Mouse (Mus musculus) kidney, embryonic 16.5 days (tissue): Measurements from ENCODE around the gene Serac1. TPM values are rescaled to one million over a fixed set of nuclear protein-coding genes. Genes with fewer than 3 reads are reported as not detected.
"Not testable (repeated sequence)": the region's sequence is repeated elsewhere in the genome, so short reads cannot be mapped to it uniquely, and the experiment has no call there.

Experiments used
- ATAC-seq: fragments of 200-750 bp; cut with Nextera tagmentation; 2 replicates; pipeline ENCODE4 v1.8.0; 2017; ENCODE audit warnings: moderate TSS enrichment; ENCODE audit not compliant: low FRiP score, low TSS enrichment
- H3K27ac ChIP-seq: fragments of 300-500 bp; sonication (generic); 2 replicates; pipeline ENCODE4 v1.5.1; 2014; ENCODE audit warnings: low read length
- H3K27me3 ChIP-seq: fragments of 300-500 bp; sonication (generic); 2 replicates; pipeline ENCODE4 v1.6.1; 2014; ENCODE audit warnings: low read length, control low read depth, mixed read lengths; ENCODE audit not compliant: insufficient read depth
- H3K36me3 ChIP-seq: fragments of 300-500 bp; sonication (generic); 2 replicates; pipeline ENCODE4 v1.6.1; 2014; ENCODE audit warnings: low read length, control low read depth, mixed read lengths; ENCODE audit not compliant: insufficient read depth
- H3K4me1 ChIP-seq: fragments of 300-500 bp; sonication (generic); 2 replicates; pipeline ENCODE4 v1.6.1; 2014; ENCODE audit warnings: low read length, control low read depth, mixed read lengths; ENCODE audit not compliant: insufficient read depth
- H3K4me2 ChIP-seq: fragments of 300-500 bp; sonication (generic); replicated peaks from 2 replicates; pipeline ENCODE4 v1.6.1; 2014; ENCODE audit warnings: low read depth, low read length
- H3K4me3 ChIP-seq: fragments of 300-500 bp; sonication (generic); 2 replicates; pipeline ENCODE4 v1.5.1; 2014; ENCODE audit warnings: mild to moderate bottlenecking, low read length
- H3K9ac ChIP-seq: fragments of 300-500 bp; sonication (generic); replicated peaks from 2 replicates; pipeline ENCODE4 v1.6.1; 2014; ENCODE audit warnings: low read length
- H3K9me3 ChIP-seq: fragments of 300-500 bp; sonication (generic); 2 replicates; pipeline ENCODE4 v1.6.1; 2016; ENCODE audit warnings: low read length, control low read depth
- WGBS: fragments of 180-500 bp; shearing (Covaris S2); extraction: QIAGEN DNeasy Blood & Tissue Kit; methylation state at CpG from one replicate; pipeline ENCODE4 v1.1.7; 2014; 5-methylcytosine and 5-hydroxymethylcytosine counted together
- polyA plus RNA-seq: library from polyadenylated mRNA; unstranded; fragments of >200 nt; fragmentation: Nextera tagmentation; extraction: Ambion mirVana; gene quantifications from 2 replicates; pipeline ENCODE4 v1.2.1, GENCODE M21; 2015

The Serac1 gene
- polyA plus RNA-seq, 1 experiment from 2014 or later: 5.1 TPM

- no peaks in the 10 kb centered on the region for H3K9me3 ChIP-seq
- no peaks in the 10 kb centered on the region for H3K27me3 ChIP-seq
- no peak overlapping the region for H3K4me3 ChIP-seq
- H3K9ac ChIP-seq: no peak overlapping the region
- 60% methylated on average over 8 of the region's 8 CpGs for WGBS
- no peaks in the 10 kb centered on the region for H3K36me3 ChIP-seq
- no peak overlapping the region for H3K4me2 ChIP-seq
- H3K27ac ChIP-seq: no peak overlapping the region
- no peak for ATAC-seq
- no peaks in the 10 kb centered on the region for H3K4me1 ChIP-seq
Measured at GRCm38 (mm10) chr17:6035661-6036060, 43.9 kb downstream of the Serac1 start.

GRCm38 (mm10) chr17:6025831-6026230 is 53.7 kb downstream of the Serac1 start:
- 79% methylated on average over 7 of the region's 7 CpGs for WGBS
- no peaks in the 10 kb centered on the region for H3K9me3 ChIP-seq
- ATAC-seq: no peak
- no peak overlapping the region for H3K4me2 ChIP-seq
- no peaks in the 10 kb centered on the region for H3K27me3 ChIP-seq
- H3K27ac ChIP-seq: no peak overlapping the region
- no peak overlapping the region for H3K4me3 ChIP-seq
- H3K4me1 ChIP-seq: peaks cover 4% of the 10 kb centered on the region; the same call in 1 of the 2 replicates
- H3K9ac ChIP-seq: no peak overlapping the region
- H3K36me3 ChIP-seq: peaks cover 25% of the 10 kb centered on the region; the same call in 1 of the 2 replicates

GRCm38 (mm10) chr17:6021374-6021789 is 58.2 kb downstream of the Serac1 start:
- H3K27me3 ChIP-seq, H3K9me3 ChIP-seq, H3K4me1 ChIP-seq, H3K9ac ChIP-seq, H3K36me3 ChIP-seq: not testable (repeated sequence)
- ATAC-seq: peak; percentile 58; the same call in 1 of the 2 replicates
- peak overlapping the region; percentile 16; the same call in 1 of the 2 replicates for H3K4me3 ChIP-seq
- 0 out of 2 replicates have a peak overlapping the region, but pooled peaks have one; percentile 70 for H3K27ac ChIP-seq
- peak overlapping the region; percentile 34; the same call in 1 of the 2 replicates for H3K4me2 ChIP-seq
- 34% methylated on average over 5 of the region's 5 CpGs for WGBS

- H3K9ac ChIP-seq: no peak overlapping the region
- H3K4me1 ChIP-seq: peaks cover 5% of the 10 kb centered on the region; the same call in 1 of the 2 replicates
- peak overlapping the region; percentile 65; the same call in 1 of the 2 replicates for H3K27ac ChIP-seq
- no peaks in the 10 kb centered on the region for H3K27me3 ChIP-seq
- 0 out of 2 replicates have a peak, but pooled peaks cover 2% of the 10 kb centered on the region for H3K36me3 ChIP-seq
- H3K4me2 ChIP-seq: no peak overlapping the region
- ATAC-seq: no peak
- no peaks in the 10 kb centered on the region for H3K9me3 ChIP-seq
- H3K4me3 ChIP-seq: no peak overlapping the region
- 64% methylated on average over 7 of the region's 7 CpGs for WGBS
Measured at GRCm38 (mm10) chr17:6020636-6021035, 58.9 kb downstream of the Serac1 start.

GRCm38 (mm10) chr17:6019776-6020175 is 59.8 kb downstream of the Serac1 start:
- Histone ChIP-seq H3K27me3 (no peaks in the 10 kb centered on the region), H3K4me2 (no peak overlapping the region), H3K36me3 (0 out of 2 replicates have a peak, but pooled peaks cover 2% of the 10 kb centered on the region), H3K9me3 (no peaks in the 10 kb centered on the region), H3K9ac (no peak overlapping the region), H3K4me3 (no peak overlapping the region), H3K4me1 (peaks cover 5% of the 10 kb centered on the region; the same call in 1 of the 2 replicates), H3K27ac (no peak overlapping the region)
- ATAC-seq: no peak
- WGBS: 64% methylated on average over 2 of the region's 2 CpGs

GRCm38 (mm10) chr17:6018348-6018747 is 61.2 kb downstream of the Serac1 start:
- WGBS: 73% methylated on average over 4 of the region's 4 CpGs
- Histone ChIP-seq H3K4me2 (no peak overlapping the region), H3K4me1 (peaks cover 5% of the 10 kb centered on the region; the same call in 1 of the 2 replicates), H3K36me3 (0 out of 2 replicates have a peak, but pooled peaks cover 5% of the 10 kb centered on the region), H3K9me3 (no peaks in the 10 kb centered on the region), H3K9ac (no peak overlapping the region), H3K27me3 (no peaks in the 10 kb centered on the region), H3K27ac (no peak overlapping the region), H3K4me3 (no peak overlapping the region)
- ATAC-seq: peak; percentile 16; the same call in 1 of the 2 replicates

- Histone ChIP-seq H3K9me3 (no peaks in the 10 kb centered on the region), H3K9ac (no peak overlapping the region), H3K27me3 (no peaks in the 10 kb centered on the region), H3K27ac (0 out of 2 replicates have a peak overlapping the region, but pooled peaks have one; percentile 10), H3K36me3 (0 out of 2 replicates have a peak, but pooled peaks cover 3% of the 10 kb centered on the region), H3K4me3 (no peak overlapping the region), H3K4me2 (no peak overlapping the region), H3K4me1 (peaks cover 5% of the 10 kb centered on the region; the same call in 1 of the 2 replicates)
- ATAC-seq: no peak
- 67% methylated on average over 12 of the region's 12 CpGs for WGBS
Measured at GRCm38 (mm10) chr17:6017268-6017667, 62.3 kb downstream of the Serac1 start.

- Histone ChIP-seq H3K4me1 (peaks cover 5% of the 10 kb centered on the region; the same call in 1 of the 2 replicates), H3K4me3 (no peak overlapping the region), H3K9me3 (no peaks in the 10 kb centered on the region), H3K36me3 (0 out of 2 replicates have a peak, but pooled peaks cover 3% of the 10 kb centered on the region), H3K27me3 (no peaks in the 10 kb centered on the region), H3K4me2 (no peak overlapping the region), H3K27ac (no peak overlapping the region), H3K9ac (no peak overlapping the region)
- 69% methylated on average over 7 of the region's 7 CpGs for WGBS
- ATAC-seq: peak; percentile 39; the same call in 1 of the 2 replicates
Measured at GRCm38 (mm10) chr17:6016213-6016780, 63.2 kb downstream of the Serac1 start.

GRCm38 (mm10) chr17:6014985-6015384 is 64.6 kb downstream of the Serac1 start:
- WGBS: 89% methylated on average over 4 of the region's 4 CpGs
- no peaks in the 10 kb centered on the region for H3K4me1 ChIP-seq
- no peak overlapping the region for H3K4me2 ChIP-seq
- H3K9me3 ChIP-seq: no peaks in the 10 kb centered on the region
- no peak overlapping the region for H3K27ac ChIP-seq
- ATAC-seq: no peak
- H3K4me3 ChIP-seq: no peak overlapping the region
- no peaks in the 10 kb centered on the region for H3K27me3 ChIP-seq
- H3K36me3 ChIP-seq: peaks cover 8% of the 10 kb centered on the region; the same call in 1 of the 2 replicates
- H3K9ac ChIP-seq: no peak overlapping the region; the same call in 1 of the 2 replicates

- Histone ChIP-seq H3K4me1 (no peaks in the 10 kb centered on the region), H3K9me3 (no peaks in the 10 kb centered on the region), H3K36me3 (peaks cover 8% of the 10 kb centered on the region; the same call in 1 of the 2 replicates), H3K4me2 (no peak overlapping the region), H3K27me3 (no peaks in the 10 kb centered on the region), H3K4me3 (no peak overlapping the region), H3K9ac (no peak overlapping the region), H3K27ac (no peak overlapping the region)
- WGBS: 77% methylated on average over 4 of the region's 4 CpGs
- ATAC-seq: no peak
Measured at GRCm38 (mm10) chr17:6013079-6013478, 66.5 kb downstream of the Serac1 start.
